Mouse (Mus musculus) effector memory CD4-positive, alpha-beta T cell, adult 7 months (primary cell): ENCODE data around the gene Rce1. TPM values are rescaled to one million over a fixed set of nuclear protein-coding genes. Genes with fewer than 3 reads are reported as not detected.

ENCODE experiments used
- polyA plus RNA-seq: library from polyadenylated mRNA; unstranded; fragments of 100-300 nt; shearing (Covaris generic); gene quantifications from one replicate; pipeline ENCODE4 v1.2.1, GENCODE M21; 2017

Rce1 gene
- polyA plus RNA-seq: 78.0 TPM

DNA sequence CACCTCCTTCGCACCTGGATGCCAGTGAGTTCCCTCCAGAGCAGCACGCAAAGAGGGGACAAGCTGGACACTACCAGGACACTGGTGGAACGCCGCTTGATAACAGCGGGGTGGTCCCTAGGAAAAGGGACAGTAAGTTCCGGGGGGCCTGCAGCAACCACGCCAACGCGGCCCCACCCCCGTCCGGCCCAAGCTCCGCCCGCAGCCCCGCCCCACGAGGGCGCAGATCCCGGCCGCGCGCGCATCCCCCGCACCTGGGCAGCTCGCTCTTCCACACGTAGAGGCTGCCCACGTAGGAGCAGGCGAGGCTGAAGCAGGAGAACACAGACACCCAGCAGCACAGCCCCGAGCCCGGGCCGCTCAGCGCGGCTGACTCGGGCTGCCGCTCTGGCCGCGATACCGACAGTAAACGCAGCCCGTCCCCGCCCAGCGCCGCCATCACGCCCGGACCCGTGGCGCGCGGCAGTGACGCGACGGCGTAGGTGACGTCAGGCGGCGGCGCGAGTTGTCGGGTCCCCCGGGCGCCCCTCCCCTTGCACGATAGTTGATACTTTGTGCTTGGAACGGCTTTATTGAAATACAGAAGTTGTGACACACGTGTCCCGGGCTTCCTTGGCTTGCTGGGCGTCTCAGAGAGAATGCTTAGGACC is at the start of gene Rce1:
Rce1 (minus strand) TSS at position 463 of the 650 bp plus-strand sequence.

DNA sequence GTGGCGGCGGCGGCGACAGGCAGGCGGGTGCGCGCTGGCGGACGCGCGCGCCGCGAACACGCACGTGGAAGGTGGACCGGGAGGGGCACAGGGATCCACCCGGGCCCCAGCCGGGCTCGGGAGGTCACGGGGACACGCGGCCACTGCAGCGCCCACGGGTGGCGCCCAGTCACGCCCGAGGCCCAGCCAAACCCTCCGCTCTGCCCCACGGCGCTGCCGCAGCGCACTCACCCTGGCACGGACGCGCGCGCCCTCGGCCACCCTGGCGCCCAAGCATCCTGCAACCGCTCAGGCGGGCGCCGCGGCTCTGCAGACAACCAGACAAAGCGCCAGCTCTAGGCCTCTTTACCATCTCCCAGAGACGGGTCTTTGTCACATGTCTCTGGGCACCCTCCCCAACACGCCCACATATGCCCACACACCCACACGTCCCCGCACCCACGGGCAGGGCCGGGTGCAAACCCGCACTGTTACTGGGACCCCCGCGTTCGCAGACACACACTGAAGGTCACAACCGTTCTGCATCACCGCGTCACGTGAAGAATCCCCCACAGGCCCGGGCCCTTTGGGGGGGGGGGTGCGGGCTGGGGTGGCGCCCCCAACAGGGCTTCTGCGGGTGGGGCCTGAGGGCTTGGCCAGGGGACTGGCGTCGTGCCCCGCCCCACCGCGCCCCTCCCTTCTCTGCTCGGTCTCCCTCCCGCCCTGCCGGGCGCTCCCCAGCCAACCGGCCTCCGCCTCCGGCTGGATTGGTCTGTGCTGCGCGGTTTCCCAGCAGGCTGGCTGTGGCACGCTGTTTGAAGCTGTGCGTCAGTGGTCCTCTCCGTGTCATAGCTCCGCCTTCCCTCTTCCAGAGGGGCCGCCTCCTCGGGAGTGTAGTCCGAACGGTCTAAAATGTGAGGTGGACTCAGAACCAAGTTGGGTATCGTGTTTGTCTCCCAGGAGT is 10.0 kb downstream of the Rce1 start, which contains the start of gene Lrfn4:
Lrfn4 (minus strand) TSS at position 517 of the 943 bp plus-strand sequence.

Other genes with a start within 250 kb of the Rce1 start
- 59.0 TPM for gene Kdm2a, start 227.4 kb downstream of the Rce1 start, polyA plus RNA-seq
- gene Rhod, start 186.2 kb downstream of the Rce1 start, polyA plus RNA-seq: 6.9 TPM
- gene Syt12, start 148.2 kb downstream of the Rce1 start, polyA plus RNA-seq: 0.51 TPM
- gene 2010003K11Rik, start 127.1 kb downstream of the Rce1 start, polyA plus RNA-seq: not detected
- gene Pcx, start 115.2 kb downstream of the Rce1 start, polyA plus RNA-seq: 3.2 TPM
- 0.69 TPM for gene Lrfn4, start 10.0 kb downstream of the Rce1 start, polyA plus RNA-seq
- 0.23 TPM for gene Gm960, start 73.0 kb upstream of the Rce1 start, polyA plus RNA-seq
- 0.72 TPM for gene Sptbn2, start 85.5 kb upstream of the Rce1 start, polyA plus RNA-seq
- gene Rbm4b, start 130.9 kb upstream of the Rce1 start, polyA plus RNA-seq: 77.1 TPM
- 44.2 TPM for gene Rbm4, start 168.3 kb upstream of the Rce1 start, polyA plus RNA-seq
- gene Gm21992, start 186.0 kb upstream of the Rce1 start, polyA plus RNA-seq: 28.2 TPM
- 76.3 TPM for gene Rbm14, start 186.0 kb upstream of the Rce1 start, polyA plus RNA-seq
- 28.8 TPM for gene Ccs, start 213.7 kb upstream of the Rce1 start, polyA plus RNA-seq
- gene Ccdc87, start 213.7 kb upstream of the Rce1 start, polyA plus RNA-seq: not detected
- 2.1 TPM for gene Ctsf, start 229.5 kb upstream of the Rce1 start, polyA plus RNA-seq